Mouse (Mus musculus): ENCODE results near the gene Celsr2.

- TF ChIP-seq CTCF (IDR thresholded peaks at IDR 0.05; ENCODE audit: control insufficient read depth, insufficient read depth, insufficient read length) (no peak), MAX (IDR thresholded peaks at IDR 0.05) (no peak), USF1 (IDR thresholded peaks at IDR 0.05; ENCODE audit: low read depth) (no peak)
Observed at GRCm38 (mm10) chr3:108436380-108436714, 21.0 kb upstream of the Celsr2 start.
